Mouse (Mus musculus) lung, adult 10 weeks (tissue): ENCODE measurements around the gene Tas2r110. TPM values are rescaled to one million over a fixed set of nuclear protein-coding genes. Genes with fewer than 3 reads are reported as not detected.

ENCODE experiments used
- polyA plus RNA-seq: library from polyadenylated mRNA; stranded (reverse); fragments of 350-450 nt; fragmentation: Illumina TruSeq; extraction: RNeasy Lipid Tissue Mini Kit (QIAGEN cat#74804); gene quantifications from one replicate; pipeline ENCODE4 v1.2.3, GENCODE M21; 2014; ENCODE audit warnings: low read depth, low replicate concordance; ENCODE audit not compliant: insufficient read depth

The Tas2r110 gene
- not detected for polyA plus RNA-seq

GRCm38 (mm10) chr6:132867708-132868107, at the start of gene Tas2r110:
TSS of gene Tas2r110 (plus strand) at chr6:132868008.

GRCm38 (mm10) chr6:132846842-132847241, 21.0 kb upstream of the Tas2r110 start, which contains the start of gene Tas2r123:
TSS of gene Tas2r123 (plus strand) at chr6:132847142.

GRCm38 (mm10) chr6:132855138-132855537, 12.7 kb upstream of the Tas2r110 start, which contains the start of gene Tas2r116:
TSS of gene Tas2r116 (plus strand) at chr6:132855438.

GRCm38 (mm10) chr6:132892711-132893110, 24.9 kb downstream of the Tas2r110 start, which contains the start of gene Tas2r113:
TSS of gene Tas2r113 (plus strand) at chr6:132893011.

GRCm38 (mm10) chr6:132909351-132909750, 41.5 kb downstream of the Tas2r110 start, which contains the start of gene Tas2r125:
TSS of gene Tas2r125 (plus strand) at chr6:132909651.

Other genes starting within 250 kb of the Tas2r110 start
- gene A630073D07Rik, start 216.5 kb upstream of the Tas2r110 start, polyA plus RNA-seq: not detected
- gene Tas2r120, start 211.1 kb upstream of the Tas2r110 start, polyA plus RNA-seq: not detected
- not detected for gene Tas2r121, start 167.0 kb upstream of the Tas2r110 start, polyA plus RNA-seq
- not detected for gene Tas2r122, start 156.1 kb upstream of the Tas2r110 start, polyA plus RNA-seq
- gene Tas2r115, start 130.0 kb upstream of the Tas2r110 start, polyA plus RNA-seq: not detected
- not detected for gene Tas2r124, start 113.3 kb upstream of the Tas2r110 start, polyA plus RNA-seq
- gene Tas2r102, start 105.9 kb upstream of the Tas2r110 start, polyA plus RNA-seq: not detected
- not detected for gene Tas2r136, start 89.8 kb upstream of the Tas2r110 start, polyA plus RNA-seq
- not detected for gene Tas2r117, start 65.2 kb upstream of the Tas2r110 start, polyA plus RNA-seq
- not detected for gene Tas2r123, start 20.9 kb upstream of the Tas2r110 start, polyA plus RNA-seq
- gene Tas2r116, start 12.6 kb upstream of the Tas2r110 start, polyA plus RNA-seq: not detected
- gene Tas2r113, start 25.0 kb downstream of the Tas2r110 start, polyA plus RNA-seq: not detected
- gene Tas2r125, start 41.6 kb downstream of the Tas2r110 start, polyA plus RNA-seq: not detected
- gene Tas2r129, start 83.1 kb downstream of the Tas2r110 start, polyA plus RNA-seq: not detected
- gene Tas2r131, start 89.9 kb downstream of the Tas2r110 start, polyA plus RNA-seq: not detected
- not detected for gene Tas2r109, start 113.0 kb downstream of the Tas2r110 start, polyA plus RNA-seq
- not detected for gene Tas2r103, start 169.1 kb downstream of the Tas2r110 start, polyA plus RNA-seq
- gene Tas2r140, start 187.8 kb downstream of the Tas2r110 start, polyA plus RNA-seq: not detected
- 45.0 TPM for gene Smim10l1, start 236.9 kb downstream of the Tas2r110 start, polyA plus RNA-seq